Mouse (Mus musculus): ENCODE results near the gene Ostm1.
A peak's percentile ranks its signal among the peaks of the same experiment; 100 is the strongest.

Ostm1 gene

GRCm38 (mm10) chr10:42625907-42626306 is 42.3 kb downstream of the Ostm1 start:
- DNase-seq (ENCODE audit: low spot score): no peak

DNA sequence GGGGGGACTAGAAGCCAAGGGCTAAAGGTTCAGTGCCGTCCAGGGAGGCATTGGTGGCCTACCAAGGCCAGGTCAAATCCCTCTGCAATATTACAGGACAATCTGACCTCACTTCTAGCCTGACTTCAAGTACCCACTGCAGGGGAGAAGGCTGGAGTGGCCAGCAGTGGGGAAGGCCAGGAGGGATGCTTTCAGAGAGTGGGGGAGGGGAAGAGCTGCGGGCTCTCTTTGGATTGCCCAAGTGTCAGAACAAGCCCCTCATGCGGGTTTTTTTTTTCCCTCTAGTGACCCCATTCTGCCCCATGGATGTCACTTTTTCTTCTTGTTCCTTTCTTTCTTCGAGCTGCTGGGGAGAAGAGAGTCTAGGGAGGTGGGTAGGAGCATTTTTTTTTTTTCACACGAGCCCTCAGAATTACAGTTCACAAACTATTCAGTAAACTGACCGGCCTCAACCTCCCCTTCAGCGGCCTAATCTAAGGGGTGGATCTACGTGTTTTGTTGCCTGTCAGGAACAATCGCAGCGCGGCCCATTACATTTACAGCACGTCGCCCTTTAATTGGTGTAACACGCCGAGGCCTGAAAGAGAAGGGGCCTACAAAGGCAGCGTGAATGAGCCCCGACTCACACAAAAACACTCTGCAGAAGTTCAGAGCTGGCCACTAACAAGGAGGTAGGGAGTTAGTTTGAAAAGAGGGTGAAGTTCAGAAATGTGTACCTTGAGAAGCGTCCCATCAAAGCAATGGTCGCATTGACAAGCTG is 47.2 kb downstream of the Ostm1 start:
- DNase-seq (ENCODE audit: low spot score): no peak

- no peak for DNase-seq (ENCODE audit: low spot score)
Measured at GRCm38 (mm10) chr10:42631754-42632452, 48.3 kb downstream of the Ostm1 start.

GRCm38 (mm10) chr10:42632453-42633360 is 49.1 kb downstream of the Ostm1 start:
- no peak for DNase-seq (ENCODE audit: low spot score)

DNA sequence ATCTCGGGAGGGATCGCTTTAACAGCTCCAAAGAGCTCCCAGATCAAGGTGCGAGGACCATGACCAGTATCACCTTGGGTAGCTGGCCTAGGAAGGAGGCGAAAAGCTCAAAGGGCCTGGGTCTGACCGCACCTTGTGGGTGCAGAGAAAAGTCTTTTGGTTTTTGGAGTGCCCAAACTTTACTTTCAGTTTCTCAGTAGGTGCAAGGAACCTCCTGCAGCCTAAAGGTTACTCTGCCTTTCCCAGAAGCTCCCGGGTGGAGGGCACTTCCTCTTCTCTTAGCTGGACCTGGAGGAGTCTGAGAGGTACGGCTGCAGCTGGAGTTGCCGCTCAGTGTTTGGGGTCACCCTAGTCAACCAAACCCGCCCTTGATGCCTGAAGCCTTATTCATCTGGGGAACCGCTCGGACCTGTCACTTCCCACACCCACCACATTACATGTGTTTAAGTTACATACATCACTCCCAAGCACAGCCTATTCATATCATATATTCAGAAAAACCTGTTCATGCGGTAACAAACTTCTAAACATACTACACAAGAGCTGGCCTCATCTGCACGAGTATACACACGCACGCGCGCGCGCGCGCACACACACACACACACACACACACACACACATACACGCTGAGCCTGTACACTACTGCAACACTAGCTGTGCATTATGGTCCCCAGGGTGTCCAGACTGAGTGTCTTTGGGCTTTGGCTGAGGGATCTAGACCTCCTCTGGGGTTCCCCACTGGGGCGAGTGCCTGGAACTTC is 49.9 kb downstream of the Ostm1 start:
- no peak for DNase-seq (ENCODE audit: low spot score)

DNA sequence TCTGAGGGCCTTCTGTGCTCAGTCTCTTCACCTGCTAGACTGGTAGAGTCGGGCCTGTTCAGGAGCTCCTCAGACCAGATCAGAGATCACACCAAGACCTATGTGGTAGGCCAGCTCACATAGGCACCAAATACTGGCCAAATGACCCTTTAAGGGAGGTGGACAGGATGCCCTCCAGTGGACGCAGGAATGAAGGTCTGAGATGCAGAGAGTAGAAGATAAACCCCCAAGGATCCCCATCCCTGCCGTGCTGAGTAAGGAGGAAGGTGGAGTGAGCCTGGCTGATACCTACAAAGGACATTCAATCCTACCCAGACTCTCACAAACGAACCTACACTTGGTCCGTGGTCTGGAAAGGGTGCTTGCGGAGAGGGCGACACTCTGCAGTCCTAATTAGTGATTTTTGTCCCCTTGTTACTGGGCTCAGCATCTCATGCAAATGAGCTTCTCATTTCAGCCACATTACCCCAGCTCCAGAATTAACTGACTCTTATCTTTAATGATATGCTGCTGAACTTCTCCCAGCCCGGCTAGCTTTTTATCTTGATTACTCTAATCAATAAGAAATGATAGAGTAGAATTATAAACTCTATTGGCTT is 50.6 kb downstream of the Ostm1 start:
- DNase-seq (ENCODE audit: low spot score): no peak

GRCm38 (mm10) chr10:42635046-42635445 is 51.4 kb downstream of the Ostm1 start:
- no peak for DNase-seq (ENCODE audit: low spot score)

GRCm38 (mm10) chr10:42635566-42636359 is 52.1 kb downstream of the Ostm1 start:
- no peak for DNase-seq (ENCODE audit: low spot score)

- DNase-seq (ENCODE audit: low spot score): no peak
Measured at GRCm38 (mm10) chr10:42636360-42637182, 52.9 kb downstream of the Ostm1 start.

- peak; percentile 67 for DNase-seq (ENCODE audit: low spot score)
Measured at GRCm38 (mm10) chr10:42637183-42637788, 53.7 kb downstream of the Ostm1 start.

DNA sequence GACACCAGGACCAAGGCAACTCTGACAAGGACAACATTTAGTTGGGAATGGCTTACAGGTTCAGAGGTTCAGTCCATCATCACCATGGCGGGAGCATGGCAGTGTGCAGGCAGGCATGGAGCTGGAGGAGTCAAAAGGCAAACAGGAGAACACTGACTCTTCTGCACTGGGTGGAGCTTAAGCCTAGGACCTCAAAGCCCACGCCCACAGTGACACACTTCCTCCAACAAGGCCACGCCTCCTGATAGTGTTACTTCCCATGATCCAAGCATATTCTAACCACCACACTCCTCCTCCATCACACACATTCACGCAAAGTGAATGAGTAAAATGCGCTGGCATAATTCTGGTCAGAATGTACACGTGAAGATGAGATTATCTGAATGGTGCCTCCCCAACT is 56.2 kb downstream of the Ostm1 start:
- no peak for DNase-seq (ENCODE audit: low spot score)

- DNase-seq (ENCODE audit: low spot score): no peak
Measured at GRCm38 (mm10) chr10:42643638-42644037, 60.0 kb downstream of the Ostm1 start.

- no peak for DNase-seq (ENCODE audit: low spot score)
Measured at GRCm38 (mm10) chr10:42646340-42646739, 62.7 kb downstream of the Ostm1 start.

GRCm38 (mm10) chr10:42661916-42662315 is 78.3 kb downstream of the Ostm1 start:
- no peak for DNase-seq (ENCODE audit: low spot score)

GRCm38 (mm10) chr10:42669970-42670369 is 86.3 kb downstream of the Ostm1 start:
- no peak for DNase-seq (ENCODE audit: low spot score)

GRCm38 (mm10) chr10:42672798-42673197 is 89.2 kb downstream of the Ostm1 start:
- DNase-seq (ENCODE audit: low spot score): no peak

- no peak for DNase-seq (ENCODE audit: low spot score)
Measured at GRCm38 (mm10) chr10:42675571-42675970, 91.9 kb downstream of the Ostm1 start.

DNA sequence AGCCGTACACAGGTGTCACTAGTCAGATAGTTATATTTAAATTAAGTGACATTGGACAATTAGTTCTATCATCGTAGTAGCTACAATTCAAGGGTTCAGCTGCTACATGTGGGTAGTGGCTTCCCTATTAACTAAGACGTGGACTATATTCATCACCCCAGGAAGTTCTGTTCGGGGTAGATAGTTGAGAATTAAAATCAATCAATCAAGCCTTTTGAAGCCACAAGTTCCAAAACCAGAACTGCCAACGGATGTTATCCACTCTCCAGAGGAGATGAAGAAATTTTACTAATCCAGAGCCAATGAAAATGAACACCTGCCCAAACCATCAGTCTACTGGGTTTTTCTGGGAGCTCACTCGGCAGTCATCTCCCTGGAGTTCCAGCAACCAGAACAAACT is 94.7 kb downstream of the Ostm1 start:
- no peak for DNase-seq (ENCODE audit: low spot score)

DNA sequence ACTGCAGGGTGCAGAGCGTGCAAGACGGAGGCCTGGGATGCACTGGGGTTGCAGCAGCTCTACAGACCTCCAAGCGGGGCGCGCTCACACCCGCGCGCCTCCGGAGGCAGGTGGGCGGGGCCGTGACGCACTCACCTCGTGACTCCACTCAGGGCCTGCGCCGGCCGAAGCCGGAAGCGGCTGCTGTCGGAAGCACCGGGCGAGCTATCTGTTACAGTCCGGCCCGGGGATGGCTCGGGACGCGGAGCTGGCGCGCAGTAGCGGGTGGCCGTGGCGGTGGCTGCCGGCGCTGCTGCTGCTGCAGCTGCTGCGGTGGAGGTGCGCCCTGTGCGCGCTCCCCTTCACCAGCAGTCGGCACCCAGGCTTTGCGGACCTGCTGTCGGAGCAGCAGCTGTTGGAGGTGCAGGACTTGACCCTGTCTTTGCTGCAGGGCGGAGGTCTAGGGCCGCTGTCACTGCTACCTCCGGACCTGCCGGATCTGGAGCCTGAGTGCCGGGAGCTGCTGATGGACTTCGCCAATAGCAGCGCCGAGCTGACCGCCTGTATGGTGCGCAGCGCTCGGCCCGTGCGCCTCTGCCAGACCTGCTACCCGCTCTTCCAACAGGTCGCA is 95.2 kb downstream of the Ostm1 start:
- peak; percentile 94 for DNase-seq (ENCODE audit: low spot score)
